Mouse (Mus musculus) regulatory T cell (primary cell): ENCODE data around the gene Ubxn6.
"Not testable (repeated sequence)": the region's sequence is repeated elsewhere in the genome, so short reads cannot be mapped to it uniquely, and the experiment has no call there.

Experiments used
- in situ Hi-C: fragments of 300-600 bp; cut with MboI, MseI; formaldehyde crosslinking; loops from one replicate; pipeline ENCODE4 v1.15.1; 2025; ENCODE audit warnings: high pct_unique_total_duplicates

Gene Ubxn6

GRCm38 (mm10) chr17:56102158-56102557 lies 27.3 kb upstream of the Ubxn6 start:
- in situ Hi-C loops: no loop called here

DNA sequence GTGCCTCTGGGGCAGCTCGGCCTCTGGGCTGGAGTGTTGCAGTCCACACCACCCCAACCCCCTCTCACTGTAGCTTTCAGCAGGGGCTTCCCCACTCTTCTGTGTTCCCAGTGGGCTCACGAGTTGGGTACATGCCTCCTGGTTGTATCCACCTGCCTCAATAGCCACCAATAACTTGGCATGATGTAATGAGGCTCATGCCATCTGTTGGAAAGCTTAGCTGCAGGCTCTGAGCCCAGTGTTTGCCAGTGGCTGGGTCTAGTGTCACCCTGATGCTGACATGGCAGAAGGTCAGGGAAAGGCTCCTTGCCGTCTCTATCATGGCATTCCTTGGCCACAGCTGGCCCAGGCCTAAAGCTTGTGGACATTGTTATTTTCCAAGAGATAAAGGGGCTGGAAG lies 26.0 kb upstream of the Ubxn6 start:
- in situ Hi-C loops: no loop called here

DNA sequence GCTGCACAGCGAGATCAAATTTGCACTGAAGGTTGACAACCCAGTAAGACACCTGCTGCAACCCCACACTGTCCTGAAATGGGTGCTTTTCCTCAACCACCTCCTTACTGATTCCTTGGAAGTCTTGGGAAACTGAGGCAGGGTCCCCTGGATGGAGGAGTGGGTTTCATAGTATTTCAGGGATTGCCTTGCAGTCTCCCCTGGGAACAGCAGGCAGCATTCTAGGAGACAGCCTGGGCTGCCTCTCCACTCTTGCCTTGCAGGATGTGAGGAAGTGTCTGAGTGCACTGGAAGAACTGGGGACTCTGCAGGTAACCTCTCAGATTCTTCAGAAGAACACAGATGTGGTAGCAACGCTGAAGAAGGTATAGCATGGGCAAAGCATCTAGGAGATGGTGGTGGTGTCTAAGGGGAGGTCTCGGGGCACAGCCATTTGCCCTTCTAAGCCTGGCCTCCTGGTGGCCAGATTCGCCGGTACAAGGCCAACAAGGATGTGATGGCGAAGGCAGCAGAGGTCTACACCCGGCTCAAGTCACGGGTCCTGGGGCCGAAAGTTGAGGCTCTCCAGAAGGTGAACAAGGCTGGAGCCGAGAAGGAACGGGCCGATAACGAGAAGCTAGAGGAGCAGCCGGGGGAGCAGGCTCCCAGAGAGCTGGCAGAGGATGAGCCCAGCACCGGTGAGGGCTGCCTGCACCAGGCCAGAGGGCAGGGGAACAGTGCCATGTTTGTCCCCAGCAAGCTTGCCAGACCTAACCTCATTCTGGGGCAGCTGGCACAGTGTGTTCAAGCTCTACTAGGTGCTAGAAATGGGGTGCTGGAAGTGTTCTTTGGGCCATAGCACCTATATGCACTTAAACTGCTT lies 24.1 kb upstream of the Ubxn6 start:
- in situ Hi-C loops: no loop called here

DNA sequence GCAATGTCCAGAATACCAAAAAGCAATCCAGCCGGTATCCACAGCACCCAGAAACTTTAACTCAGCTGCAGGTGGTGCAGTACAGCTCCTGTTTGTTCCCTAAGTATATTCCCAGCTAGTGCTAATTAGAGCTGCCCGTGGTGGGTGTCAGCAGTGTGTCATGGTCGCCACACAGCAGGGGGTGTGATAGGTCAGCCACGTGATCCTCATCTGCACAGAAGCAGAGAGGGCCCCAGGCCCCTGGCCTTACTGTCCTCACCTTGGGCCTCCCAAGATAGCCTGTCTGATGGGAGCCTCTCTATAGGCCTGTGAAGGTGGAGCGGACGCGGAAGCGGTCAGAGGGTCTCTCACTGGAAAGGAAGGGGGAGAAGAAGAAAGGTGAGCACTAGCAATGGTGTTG lies 23.4 kb upstream of the Ubxn6 start:
- in situ Hi-C loops: no loop called here

DNA sequence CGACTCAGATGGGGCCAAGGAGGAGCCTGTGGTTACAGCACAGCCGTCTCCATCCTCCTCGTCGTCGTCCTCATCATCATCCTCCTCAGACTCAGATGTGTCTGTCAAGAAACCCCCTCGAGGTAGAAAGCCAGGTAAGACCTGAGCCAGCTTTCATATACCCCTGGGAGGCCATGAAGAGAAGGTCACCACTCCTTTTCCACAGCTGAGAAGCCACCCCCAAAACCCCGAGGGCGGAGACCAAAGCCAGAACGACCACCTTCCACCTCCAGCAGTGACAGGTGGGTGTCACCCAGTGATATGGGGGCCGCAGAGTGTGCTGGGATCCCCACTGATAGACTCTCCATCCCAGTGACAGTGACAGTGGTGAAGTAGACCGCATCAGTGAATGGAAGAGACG lies 22.1 kb upstream of the Ubxn6 start:
- in situ Hi-C loops: no loop called here

- in situ Hi-C loops: no loop called here
Measured at GRCm38 (mm10) chr17:56092794-56093193, 18.0 kb upstream of the Ubxn6 start.

DNA sequence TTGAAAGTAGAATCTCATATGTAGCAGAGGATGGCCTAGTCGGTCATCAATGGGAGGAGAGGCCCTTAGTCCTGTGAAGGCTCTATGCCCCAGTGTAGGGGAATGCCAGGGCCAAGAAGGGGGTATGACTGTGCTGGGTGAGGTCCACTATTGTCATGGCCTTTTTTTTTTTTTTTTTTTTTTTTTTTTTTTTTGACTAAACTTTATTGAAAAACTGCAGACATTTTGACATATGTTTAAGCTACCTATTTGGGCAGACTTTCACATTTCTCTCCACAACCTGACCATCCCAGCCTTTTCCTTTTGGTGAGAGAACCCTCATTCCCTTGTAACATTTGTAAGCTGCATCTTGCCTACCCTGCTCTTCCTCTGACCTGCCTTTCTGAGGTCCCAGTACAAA lies 17.5 kb upstream of the Ubxn6 start:
- in situ Hi-C loops: no loop called here

- in situ Hi-C loops: no loop called here
Measured at GRCm38 (mm10) chr17:56080781-56081585, 6.2 kb upstream of the Ubxn6 start.

DNA sequence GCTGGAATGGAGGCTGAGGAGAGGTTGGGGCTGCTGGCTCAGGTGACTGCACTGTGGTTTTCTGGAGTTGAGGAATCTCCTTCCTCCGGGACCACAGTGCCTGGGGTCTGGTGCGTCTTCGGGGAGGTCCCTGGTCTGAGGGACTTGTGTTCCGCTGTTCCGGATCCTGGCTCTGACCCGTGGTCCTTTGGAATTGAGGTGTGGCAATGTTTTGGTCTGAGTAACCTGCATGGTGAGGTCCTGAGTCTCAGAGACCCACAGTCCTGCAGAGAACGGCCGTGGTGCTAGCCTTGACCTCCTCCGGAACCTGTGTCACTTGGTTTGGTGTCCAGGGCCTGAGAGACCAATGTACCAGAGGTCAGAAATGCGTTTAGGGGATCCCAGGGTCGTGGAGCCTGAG lies 5.1 kb upstream of the Ubxn6 start:
- in situ Hi-C loops: no loop called here

- in situ Hi-C loops: no loop called here
Measured at GRCm38 (mm10) chr17:56078880-56079795, 4.3 kb upstream of the Ubxn6 start, which contains the start of gene Hdgfl2. TSS of gene Hdgfl2 (plus strand) at chr17:56079634.

DNA sequence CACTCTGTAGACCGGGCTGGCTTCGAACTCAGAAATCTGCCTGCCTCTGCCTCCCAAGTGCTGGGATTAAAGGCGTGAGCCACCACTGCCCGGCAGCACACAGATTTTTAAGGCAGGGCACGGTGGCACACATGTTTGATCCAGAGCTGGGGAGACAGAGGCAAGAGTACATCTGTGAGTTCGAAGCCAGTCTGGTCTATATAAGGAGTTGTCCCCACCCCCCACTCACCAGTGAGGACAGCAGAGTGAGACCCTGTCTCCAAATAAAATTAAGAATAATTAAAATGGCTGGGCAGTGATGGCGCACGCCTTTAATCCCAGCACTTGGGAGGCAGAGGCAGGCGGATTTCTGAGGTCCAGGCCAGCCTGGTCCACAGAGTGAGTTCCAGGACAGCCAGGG lies 3.5 kb upstream of the Ubxn6 start:
- in situ Hi-C loops: not testable (repeated sequence)

DNA sequence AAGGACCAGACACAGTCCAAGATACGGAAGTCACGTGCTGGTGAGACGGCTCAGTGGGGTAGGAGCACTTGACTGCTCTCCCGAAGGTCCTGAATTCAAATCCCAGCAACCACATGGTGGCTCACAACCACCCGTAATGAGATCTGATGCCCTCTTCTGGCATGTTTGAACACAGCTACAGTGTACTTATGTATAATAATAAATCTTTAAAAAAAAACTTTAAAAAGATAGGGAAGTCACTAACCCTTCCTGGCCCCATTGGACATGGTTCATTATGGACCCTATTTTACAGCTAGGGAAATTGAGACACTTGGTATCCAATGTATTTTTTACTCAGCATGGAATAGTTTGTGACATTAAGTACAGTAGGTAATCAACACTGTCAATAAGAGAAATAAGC lies 2.7 kb upstream of the Ubxn6 start:
- in situ Hi-C loops: no loop called here

- in situ Hi-C loops: no loop called here
Measured at GRCm38 (mm10) chr17:56074097-56074826, 566 bp downstream of the Ubxn6 start.

- in situ Hi-C loops: no loop called here
Measured at GRCm38 (mm10) chr17:56072243-56072642, 2.6 kb downstream of the Ubxn6 start.

GRCm38 (mm10) chr17:56071126-56071525 lies 3.7 kb downstream of the Ubxn6 start:
- in situ Hi-C loops: no loop called here

DNA sequence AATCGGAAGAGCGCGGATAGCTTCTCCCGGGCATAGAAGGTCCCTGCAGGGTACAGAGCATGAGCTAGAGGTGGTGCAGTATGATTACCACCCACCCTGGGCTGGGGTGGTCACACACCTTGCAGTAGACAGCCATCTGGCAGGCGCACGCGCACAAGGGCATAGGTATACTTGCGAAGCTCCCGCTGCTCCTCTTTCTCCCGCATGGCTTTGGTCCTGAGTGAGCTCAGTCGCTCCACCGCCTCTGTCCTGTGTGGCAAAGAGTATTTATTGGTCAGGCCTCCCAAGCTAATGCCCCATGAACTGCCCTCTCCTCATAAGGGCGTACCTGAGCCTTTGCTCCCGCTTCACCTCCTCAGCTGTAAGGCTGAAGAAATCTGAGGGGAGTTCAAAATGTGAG lies 5.8 kb downstream of the Ubxn6 start:
- in situ Hi-C loops: no loop called here

GRCm38 (mm10) chr17:56066451-56066850 lies 8.4 kb downstream of the Ubxn6 start:
- in situ Hi-C loops: no loop called here

- in situ Hi-C loops: not testable (repeated sequence)
Measured at GRCm38 (mm10) chr17:56065715-56066114, 9.1 kb downstream of the Ubxn6 start.

DNA sequence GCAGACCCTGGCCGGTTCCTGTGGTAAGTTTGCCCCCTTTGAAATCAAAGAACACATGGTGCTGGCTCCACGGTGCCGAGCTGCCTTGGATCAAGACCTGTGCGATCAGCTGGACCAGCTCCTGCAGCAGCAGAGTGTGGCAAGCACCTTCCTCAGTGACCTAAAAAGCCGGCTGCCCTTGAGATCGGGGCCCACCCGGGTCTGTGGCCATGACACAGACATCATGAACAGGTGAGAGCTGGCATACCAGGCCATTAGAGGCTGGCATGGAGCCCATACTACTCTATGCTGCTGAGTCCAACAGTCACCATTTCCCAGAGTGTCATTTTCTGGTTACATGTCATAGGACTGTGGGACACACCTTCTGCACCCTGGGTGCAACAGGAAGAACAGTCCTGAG lies 12.7 kb downstream of the Ubxn6 start:
- in situ Hi-C loops: no loop called here

- in situ Hi-C loops: no loop called here
Measured at GRCm38 (mm10) chr17:56057381-56058120, 17.3 kb downstream of the Ubxn6 start.
